Mouse (Mus musculus) embryonic fibroblast, embryonic 13.5 days (primary cell): ENCODE measurements at regions not wholly inside any gene's neighbourhood (a gene's known extent, or its start where the extent isn't known, plus 50 kb on each side); places are given as distances from the start of the nearest gene placed in this dataset.

Experiments
- CTCF ChIP-seq: IDR thresholded peaks from 2 replicates; pipeline ENCODE4 v1.5.1; 2011; ENCODE audit warnings: mild to moderate bottlenecking, control low read depth, low read length, moderate library complexity, borderline replicate concordance; ENCODE audit not compliant: insufficient read depth
- POLR2A ChIP-seq: IDR thresholded peaks from 2 replicates; pipeline ENCODE4 v1.6.1; 2011; ENCODE audit warnings: low read depth, mild to moderate bottlenecking, control low read depth, low read length, moderate library complexity

DNA sequence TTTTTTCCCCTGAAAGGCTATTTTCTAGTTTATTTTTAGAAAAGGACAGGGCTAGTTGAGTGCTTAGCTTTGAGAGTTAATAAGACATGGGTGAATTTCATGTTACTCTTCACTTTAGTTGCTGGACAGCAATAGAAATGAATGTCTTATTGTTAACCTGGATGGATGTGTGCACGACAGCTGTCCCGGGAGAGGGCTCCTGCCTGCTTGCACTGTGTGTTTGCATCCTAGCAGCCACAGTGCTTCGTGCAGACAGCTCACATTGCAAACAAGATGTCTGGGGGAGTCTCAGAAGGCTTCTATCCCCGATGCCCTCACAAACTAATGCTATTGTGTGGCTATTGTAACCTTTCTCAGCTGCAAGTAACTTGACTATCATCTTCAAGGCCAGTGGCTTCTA lies 221.0 kb downstream of the Mex3b start:
- TF ChIP-seq POLR2A (no peak), CTCF (no peak)
